Mouse (Mus musculus): ENCODE measurements around the gene Ier2. TPM values are rescaled to one million over a fixed set of nuclear protein-coding genes. Genes with fewer than 3 reads are reported as not detected.
A peak's percentile ranks its signal among the peaks of the same experiment; 100 is the strongest.

The Ier2 gene
- polyA plus RNA-seq (2015; fragmentation: Nextera tagmentation; extraction: Ambion mirVana): 43.0 and 43.3 TPM in 2 replicates

DNA sequence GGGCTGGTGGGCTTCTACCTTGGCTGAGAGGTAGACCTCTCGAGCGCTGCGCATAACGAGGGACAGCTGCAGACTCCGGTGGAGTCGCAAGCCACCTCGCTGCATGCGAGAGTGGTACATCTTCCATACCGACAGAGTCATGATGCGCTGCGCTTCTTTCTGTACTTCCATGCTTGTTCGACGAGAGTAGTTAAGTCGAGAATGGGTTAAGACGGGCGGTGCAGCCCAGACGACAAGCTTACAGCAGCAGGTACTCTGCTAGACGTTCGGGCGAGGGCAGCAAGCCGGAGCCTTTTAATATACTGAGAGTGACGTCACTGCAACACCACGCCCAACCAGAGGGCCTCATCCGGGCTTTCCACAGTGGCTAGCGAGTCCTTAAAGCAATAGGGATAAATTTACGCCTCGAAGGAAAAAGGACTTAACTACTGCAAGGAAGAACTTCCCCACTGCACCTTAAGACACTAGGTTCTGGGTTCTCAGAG is at the start of gene Ier2:
Ier2 (minus strand) TSS at position 272 of the 485 bp plus-strand sequence.
- Histone ChIP-seq H3K4me1 (ENCODE audit: control insufficient read depth, insufficient read depth, low read length) (peaks cover 30% of the 10 kb centered on the region), H3K36me3 (ENCODE audit: control insufficient read depth, insufficient read depth) (no peaks in the 10 kb centered on the region)
- ATAC-seq (replicated peaks; ENCODE audit: extremely low read depth, insufficient read depth, low FRiP score): peak; percentile 76

DNA sequence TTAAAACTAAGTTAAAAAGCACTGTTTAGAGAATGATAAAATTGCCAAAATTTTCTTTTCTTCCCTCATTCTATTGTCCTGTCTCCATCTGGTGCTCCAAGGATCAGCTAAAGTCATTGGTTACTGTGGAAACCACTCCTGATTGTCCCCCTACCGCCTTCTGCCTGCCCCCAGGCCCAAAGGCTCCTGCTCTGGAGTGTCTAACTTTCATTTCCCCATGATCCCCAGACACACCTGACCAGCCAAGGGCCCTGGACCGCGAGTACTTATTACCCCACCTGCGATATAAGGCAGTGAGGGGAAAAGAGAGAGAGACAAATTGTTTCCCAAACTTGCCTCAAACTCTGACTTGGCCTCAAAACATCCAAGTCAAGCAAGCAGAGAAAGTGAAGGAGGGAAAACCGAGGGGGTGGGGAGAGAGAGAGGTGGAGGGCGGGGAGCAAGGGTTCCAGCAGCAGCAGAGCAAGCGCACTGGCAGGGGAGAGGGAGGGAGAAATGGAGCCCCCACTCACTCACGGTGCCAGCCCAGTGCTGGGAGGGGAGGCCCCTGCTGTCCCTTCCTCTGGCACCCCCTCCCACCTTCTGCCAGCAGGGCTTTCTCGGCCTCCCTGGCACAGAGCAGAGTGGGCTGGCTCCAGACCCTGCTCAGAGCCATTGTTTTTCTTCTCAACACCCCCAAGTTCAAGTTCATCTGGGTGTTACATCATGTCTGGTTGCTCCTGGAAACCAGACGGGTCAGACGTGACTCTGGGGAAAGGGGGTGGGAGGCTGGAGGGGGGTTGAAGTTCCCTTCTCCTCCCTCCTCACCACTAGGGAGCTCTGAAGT is 49.5 kb upstream of the Ier2 start:
- no peak overlapping the region for H3K4me3 ChIP-seq (ENCODE audit: low read length)
- H3K4me1 ChIP-seq (ENCODE audit: control insufficient read depth, insufficient read depth, low read length): peaks cover 22% of the 10 kb centered on the region
- peak overlapping the region; percentile 77 for H3K27ac ChIP-seq (ENCODE audit: low read length)
- H3K4me2 ChIP-seq (ENCODE audit: low read depth, low read length): peak overlapping the region; percentile 11; the same call in 1 of the 2 replicates
- ATAC-seq (replicated peaks; ENCODE audit: extremely low read depth, insufficient read depth, low FRiP score): peak; percentile 67
- H3K27me3 ChIP-seq (ENCODE audit: control insufficient read depth, insufficient read depth, low read length): peaks cover 21% of the 10 kb centered on the region
- H3K36me3 ChIP-seq (ENCODE audit: control insufficient read depth, insufficient read depth): 0 out of 2 replicates have a peak, but pooled peaks cover 3% of the 10 kb centered on the region
- 0 out of 2 replicates have a peak overlapping the region, but pooled peaks have one; percentile 35 for H3K9ac ChIP-seq (ENCODE audit: low read length)
- WGBS: 32% methylated on average over 11 of the region's 11 CpGs
- H3K9me3 ChIP-seq (replicated peaks; ENCODE audit: control insufficient read depth, low read length): no peaks in the 10 kb centered on the region

More for the DNA sequence above, at the start of gene Ier2:
- H3K27ac ChIP-seq (ENCODE audit: low read length): peak within 1 kb of the TSS; percentile 90
- peak within 1 kb of the TSS; percentile 76 for H3K4me3 ChIP-seq (ENCODE audit: low read length)
- no peaks in the 10 kb centered on the region for H3K9me3 ChIP-seq (replicated peaks; ENCODE audit: control insufficient read depth, low read length)
- H3K9ac ChIP-seq (ENCODE audit: low read length): peak within 1 kb of the TSS; percentile 89
- H3K4me2 ChIP-seq (ENCODE audit: low read depth, low read length): peak within 1 kb of the TSS; percentile 86
- WGBS: 0% methylated on average over 27 of the region's 27 CpGs
- no peaks in the 10 kb centered on the region for H3K27me3 ChIP-seq (ENCODE audit: control insufficient read depth, insufficient read depth, low read length)

DNA sequence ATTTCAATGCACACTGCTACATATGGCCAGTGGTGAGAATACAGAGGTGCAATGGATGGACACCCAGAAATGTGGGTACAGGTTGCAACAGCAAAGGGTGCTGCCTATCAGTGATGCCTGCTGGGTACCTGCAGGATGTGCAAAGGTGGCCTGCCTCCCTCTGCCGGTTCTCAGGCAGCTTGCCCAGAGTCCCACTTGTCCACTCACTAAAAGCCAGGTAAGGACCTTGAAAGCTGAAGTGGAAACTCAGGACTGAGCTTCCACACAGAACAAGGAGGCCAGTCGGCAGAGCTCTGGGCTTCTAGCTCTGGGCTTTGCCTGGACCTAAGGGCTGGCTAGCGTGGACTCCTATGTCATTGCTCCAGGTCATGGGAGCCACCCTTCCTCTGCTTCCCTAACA is 48.7 kb upstream of the Ier2 start:
- H3K27ac ChIP-seq (ENCODE audit: low read length): peak overlapping the region; percentile 77
- no peak overlapping the region for H3K4me2 ChIP-seq (ENCODE audit: low read depth, low read length)
- 49% methylated on average over 3 of the region's 3 CpGs for WGBS
- no peak for ATAC-seq (replicated peaks; ENCODE audit: extremely low read depth, insufficient read depth, low FRiP score)
- peaks cover 22% of the 10 kb centered on the region for H3K27me3 ChIP-seq (ENCODE audit: control insufficient read depth, insufficient read depth, low read length)
- H3K9ac ChIP-seq (ENCODE audit: low read length): peak overlapping the region; percentile 20; the same call in 1 of the 2 replicates
- 0 out of 2 replicates have a peak, but pooled peaks cover 3% of the 10 kb centered on the region for H3K36me3 ChIP-seq (ENCODE audit: control insufficient read depth, insufficient read depth)
- peaks cover 27% of the 10 kb centered on the region for H3K4me1 ChIP-seq (ENCODE audit: control insufficient read depth, insufficient read depth, low read length)
- no peaks in the 10 kb centered on the region for H3K9me3 ChIP-seq (replicated peaks; ENCODE audit: control insufficient read depth, low read length)
- H3K4me3 ChIP-seq (ENCODE audit: low read length): no peak overlapping the region

DNA sequence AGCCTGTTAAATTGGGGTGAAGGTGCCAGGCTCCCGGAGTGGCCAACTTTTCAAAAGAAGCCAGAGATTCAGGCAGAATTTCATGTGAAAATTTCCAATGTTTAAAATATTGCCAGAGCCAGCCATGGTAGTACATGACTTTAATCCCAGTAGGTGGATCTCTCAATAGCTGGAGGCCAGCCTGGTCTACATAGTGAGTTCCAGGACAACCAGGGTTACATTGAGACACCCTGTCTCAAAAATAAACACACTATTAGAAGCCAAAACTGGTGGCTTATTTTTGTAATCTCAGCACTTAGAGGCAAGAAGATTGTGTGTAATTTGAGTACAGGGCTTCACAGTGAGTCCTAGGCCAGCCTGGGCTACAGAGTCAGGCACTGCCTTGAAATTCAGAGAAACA is 47.3 kb upstream of the Ier2 start:
- Histone ChIP-seq H3K4me2 (ENCODE audit: low read depth, low read length) (no peak overlapping the region), H3K9ac (ENCODE audit: low read length) (0 out of 2 replicates have a peak overlapping the region, but pooled peaks have one; percentile 28), H3K9me3 (replicated peaks; ENCODE audit: control insufficient read depth, low read length) (no peaks in the 10 kb centered on the region), H3K4me1 (ENCODE audit: control insufficient read depth, insufficient read depth, low read length) (peaks cover 35% of the 10 kb centered on the region), H3K27me3 (ENCODE audit: control insufficient read depth, insufficient read depth, low read length) (peaks cover 25% of the 10 kb centered on the region), H3K36me3 (ENCODE audit: control insufficient read depth, insufficient read depth) (0 out of 2 replicates have a peak, but pooled peaks cover 3% of the 10 kb centered on the region), H3K4me3 (ENCODE audit: low read length) (no peak overlapping the region), H3K27ac (ENCODE audit: low read length) (no peak overlapping the region; the same call in 1 of the 2 replicates)
- ATAC-seq (replicated peaks; ENCODE audit: extremely low read depth, insufficient read depth, low FRiP score): no peak
- 98% methylated on average over 1 of the region's 1 CpGs for WGBS

DNA sequence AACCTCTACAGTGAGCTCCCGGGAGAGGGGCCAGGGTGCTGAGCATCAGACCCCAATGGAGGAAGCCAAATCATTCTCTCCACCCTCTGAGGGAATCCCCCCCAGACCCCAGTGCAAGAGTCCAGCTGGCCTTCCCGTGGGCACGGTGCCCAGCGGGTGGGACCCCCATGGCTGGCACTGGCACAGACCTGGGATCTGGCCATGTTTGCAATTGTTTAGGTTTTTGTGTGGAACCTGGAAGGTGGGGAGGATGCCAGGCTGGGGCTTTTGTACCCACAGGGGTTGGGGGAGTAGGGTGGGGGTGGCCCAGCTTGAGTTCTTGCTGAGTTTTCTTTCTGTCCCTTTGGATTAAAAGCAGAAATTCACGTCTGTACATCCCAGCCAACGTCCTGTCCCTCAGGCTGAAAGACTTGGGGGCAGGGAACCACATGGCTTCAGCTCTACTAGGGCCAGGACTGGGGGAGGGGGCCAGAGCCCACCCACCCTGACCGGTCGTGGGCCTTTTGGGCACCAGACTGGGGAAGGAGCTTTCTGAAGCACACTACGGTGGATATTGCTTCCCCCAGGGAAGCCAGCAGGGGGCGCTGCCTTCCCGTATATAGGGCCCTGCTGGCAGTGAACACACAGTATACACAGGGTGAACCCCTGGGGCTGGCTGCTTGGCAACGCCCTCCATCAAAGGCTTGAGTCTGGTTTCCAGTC is 46.3 kb upstream of the Ier2 start:
- no peak overlapping the region for H3K9ac ChIP-seq (ENCODE audit: low read length)
- no peaks in the 10 kb centered on the region for H3K9me3 ChIP-seq (replicated peaks; ENCODE audit: control insufficient read depth, low read length)
- 0 out of 2 replicates have a peak, but pooled peaks cover 3% of the 10 kb centered on the region for H3K36me3 ChIP-seq (ENCODE audit: control insufficient read depth, insufficient read depth)
- peak overlapping the region; percentile 50; the same call in 1 of the 2 replicates for H3K4me2 ChIP-seq (ENCODE audit: low read depth, low read length)
- 20% methylated on average over 12 of the region's 12 CpGs for WGBS
- no peak overlapping the region for H3K27ac ChIP-seq (ENCODE audit: low read length)
- ATAC-seq (replicated peaks; ENCODE audit: extremely low read depth, insufficient read depth, low FRiP score): peak; percentile 40
- H3K27me3 ChIP-seq (ENCODE audit: control insufficient read depth, insufficient read depth, low read length): peaks cover 32% of the 10 kb centered on the region
- H3K4me1 ChIP-seq (ENCODE audit: control insufficient read depth, insufficient read depth, low read length): peaks cover 40% of the 10 kb centered on the region
- no peak overlapping the region for H3K4me3 ChIP-seq (ENCODE audit: low read length)

DNA sequence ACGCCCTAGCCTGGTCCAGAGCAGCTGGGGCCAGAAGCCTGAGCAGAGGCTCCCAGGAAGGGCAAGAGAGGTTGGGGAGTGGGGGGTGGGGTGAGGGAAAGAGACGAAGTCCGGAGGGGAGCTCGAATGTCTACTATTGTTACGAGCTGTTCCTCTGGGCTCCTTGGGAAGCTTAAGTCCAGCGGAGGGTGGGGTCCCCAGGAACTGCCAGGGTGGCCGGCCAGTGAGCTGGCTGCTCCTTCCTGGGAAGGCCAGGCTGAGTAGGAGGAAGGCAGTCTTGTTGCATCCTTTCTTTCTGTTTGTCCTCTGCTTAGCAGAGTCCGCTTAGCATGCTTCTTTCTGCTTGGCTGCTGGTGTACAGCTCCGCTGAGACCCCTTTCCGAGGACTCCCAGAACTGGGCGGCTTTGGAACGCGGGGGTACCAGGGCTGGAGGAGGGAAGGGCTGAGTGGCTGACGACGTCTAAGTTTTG is 45.5 kb upstream of the Ier2 start:
- H3K9me3 ChIP-seq (replicated peaks; ENCODE audit: control insufficient read depth, low read length): no peaks in the 10 kb centered on the region
- peak overlapping the region; percentile 83 for H3K27ac ChIP-seq (ENCODE audit: low read length)
- H3K27me3 ChIP-seq (ENCODE audit: control insufficient read depth, insufficient read depth, low read length): peaks cover 38% of the 10 kb centered on the region
- peak overlapping the region; percentile 50 for H3K4me2 ChIP-seq (ENCODE audit: low read depth, low read length)
- 0 out of 2 replicates have a peak, but pooled peaks cover 3% of the 10 kb centered on the region for H3K36me3 ChIP-seq (ENCODE audit: control insufficient read depth, insufficient read depth)
- peak overlapping the region; percentile 32; the same call in 1 of the 2 replicates for H3K4me3 ChIP-seq (ENCODE audit: low read length)
- 32% methylated on average over 15 of the region's 15 CpGs for WGBS
- peak overlapping the region; percentile 45; the same call in 1 of the 2 replicates for H3K9ac ChIP-seq (ENCODE audit: low read length)
- peaks cover 37% of the 10 kb centered on the region for H3K4me1 ChIP-seq (ENCODE audit: control insufficient read depth, insufficient read depth, low read length)
- ATAC-seq (replicated peaks; ENCODE audit: extremely low read depth, insufficient read depth, low FRiP score): no peak

DNA sequence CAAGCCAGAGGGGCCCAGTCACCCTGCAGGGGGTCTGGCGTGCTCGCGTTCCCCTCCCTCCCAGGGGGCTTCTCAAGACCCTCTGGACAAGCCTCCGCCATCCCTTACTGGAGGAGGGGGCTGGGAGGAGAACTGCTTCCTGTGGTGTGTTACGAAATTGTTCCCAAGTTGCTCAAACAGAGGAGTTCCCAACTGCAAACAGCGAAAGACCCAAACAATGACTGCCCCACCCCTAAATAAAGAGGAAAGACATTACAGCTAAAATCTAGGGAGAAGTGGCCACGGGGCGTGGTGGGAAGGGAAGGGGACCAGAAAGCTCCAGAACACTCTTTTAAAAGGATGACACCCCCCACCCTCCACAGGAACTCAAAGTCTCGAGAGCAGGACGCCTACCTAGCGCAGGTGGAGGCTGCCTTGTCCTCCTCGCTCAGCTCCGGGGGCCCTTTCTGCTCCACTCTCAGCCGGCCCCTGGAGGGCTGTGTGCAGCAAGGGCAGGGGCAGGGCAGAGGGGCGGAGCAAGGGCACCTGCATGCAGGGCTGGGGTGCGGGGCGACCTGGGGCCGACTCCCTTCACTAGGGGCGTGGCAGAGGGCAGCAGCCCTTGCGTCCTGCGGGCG is 44.7 kb upstream of the Ier2 start:
- Histone ChIP-seq H3K4me3 (ENCODE audit: low read length) (peak overlapping the region; percentile 32), H3K9me3 (replicated peaks; ENCODE audit: control insufficient read depth, low read length) (no peaks in the 10 kb centered on the region), H3K36me3 (ENCODE audit: control insufficient read depth, insufficient read depth) (0 out of 2 replicates have a peak, but pooled peaks cover 3% of the 10 kb centered on the region), H3K4me1 (ENCODE audit: control insufficient read depth, insufficient read depth, low read length) (peaks cover 33% of the 10 kb centered on the region), H3K27ac (ENCODE audit: low read length) (peak overlapping the region; percentile 83), H3K27me3 (ENCODE audit: control insufficient read depth, insufficient read depth, low read length) (peaks cover 41% of the 10 kb centered on the region), H3K9ac (ENCODE audit: low read length) (peak overlapping the region; percentile 53), H3K4me2 (ENCODE audit: low read depth, low read length) (peak overlapping the region; percentile 50)
- 17% methylated on average over 22 of the region's 22 CpGs for whole genome bisulfite sequencing
- 0 out of 2 replicates have a peak, but pooled peaks have one; percentile 3 for ATAC-seq (replicated peaks; ENCODE audit: extremely low read depth, insufficient read depth, low FRiP score)

DNA sequence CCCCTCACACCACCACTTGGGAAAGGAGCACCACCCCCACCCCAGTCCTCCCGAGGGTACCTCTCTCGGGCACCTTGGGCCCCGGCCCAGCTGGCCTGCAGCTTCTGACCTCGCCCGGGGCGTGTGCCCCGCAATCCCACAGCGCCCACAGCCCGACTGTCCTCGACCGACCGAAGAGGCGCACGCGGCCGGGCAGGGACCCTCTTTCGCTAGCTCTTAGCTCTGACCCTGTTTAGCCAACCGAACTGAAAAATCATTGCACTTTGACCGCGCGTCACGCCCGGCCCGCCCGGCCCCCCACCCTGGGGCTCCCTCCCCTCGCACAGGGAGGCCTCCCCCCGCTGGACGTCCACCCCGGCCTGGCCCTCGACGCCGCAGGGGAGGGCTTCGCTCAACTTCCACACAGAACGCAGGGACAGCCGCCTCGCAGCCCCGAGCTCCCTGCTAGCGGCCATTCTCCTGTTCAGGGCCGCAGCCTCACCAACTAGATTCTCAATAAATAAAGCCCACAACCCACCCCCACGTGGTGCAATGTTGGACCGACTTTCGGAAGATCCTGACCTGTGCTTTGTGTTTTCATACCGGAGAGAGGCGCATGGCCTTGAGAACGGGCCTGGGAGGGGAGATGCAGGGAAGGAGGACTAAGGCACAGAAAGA is 44.1 kb upstream of the Ier2 start:
- Histone ChIP-seq H3K4me2 (ENCODE audit: low read depth, low read length) (peak overlapping the region; percentile 50), H3K9me3 (replicated peaks; ENCODE audit: control insufficient read depth, low read length) (no peaks in the 10 kb centered on the region), H3K9ac (ENCODE audit: low read length) (peak overlapping the region; percentile 53), H3K4me3 (ENCODE audit: low read length) (peak overlapping the region; percentile 32), H3K36me3 (ENCODE audit: control insufficient read depth, insufficient read depth) (0 out of 2 replicates have a peak, but pooled peaks cover 3% of the 10 kb centered on the region), H3K27me3 (ENCODE audit: control insufficient read depth, insufficient read depth, low read length) (peaks cover 43% of the 10 kb centered on the region), H3K27ac (ENCODE audit: low read length) (peak overlapping the region; percentile 83), H3K4me1 (ENCODE audit: control insufficient read depth, insufficient read depth, low read length) (peaks cover 34% of the 10 kb centered on the region)
- 0 out of 2 replicates have a peak, but pooled peaks have one; percentile 9 for ATAC-seq (replicated peaks; ENCODE audit: extremely low read depth, insufficient read depth, low FRiP score)
- 17% methylated on average over 44 of the region's 45 CpGs for WGBS
